Mouse (Mus musculus) lung, embryonic 15.5 days (tissue): ENCODE measurements around the gene Dlx3. TPM values are rescaled to one million over a fixed set of nuclear protein-coding genes. Genes with fewer than 3 reads are reported as not detected.
A peak's percentile ranks its signal among the peaks of the same experiment; 100 is the strongest.

Experiments used
- ATAC-seq: fragments of 200-750 bp; cut with Nextera tagmentation; 2 replicates; pipeline ENCODE4 v1.8.0; 2017; ENCODE audit warnings: moderate number of reproducible peaks, borderline replicate concordance; ENCODE audit not compliant: low FRiP score, low TSS enrichment; ENCODE audit errors: extremely low read depth
- H3K27ac ChIP-seq: fragments of 300-500 bp; sonication (generic); 2 replicates; pipeline ENCODE4 v1.5.1; 2015; ENCODE audit warnings: moderate library complexity, mild to moderate bottlenecking, inconsistent platforms
- H3K27me3 ChIP-seq: fragments of 300-500 bp; sonication (generic); 2 replicates; pipeline ENCODE4 v1.6.1; 2015; ENCODE audit warnings: inconsistent platforms
- H3K36me3 ChIP-seq: fragments of 300-500 bp; sonication (generic); 2 replicates; pipeline ENCODE4 v1.6.1; 2015; ENCODE audit warnings: inconsistent platforms
- H3K4me1 ChIP-seq: fragments of 300-500 bp; sonication (generic); 2 replicates; pipeline ENCODE4 v1.6.1; 2015; ENCODE audit warnings: inconsistent platforms
- H3K4me2 ChIP-seq: fragments of 300-500 bp; sonication (generic); 2 replicates; pipeline ENCODE4 v1.6.1; 2015; ENCODE audit warnings: inconsistent platforms, mild to moderate bottlenecking, moderate library complexity
- H3K4me3 ChIP-seq: fragments of 300-500 bp; sonication (generic); 2 replicates; pipeline ENCODE4 v1.5.1; 2015; ENCODE audit warnings: mild to moderate bottlenecking, inconsistent platforms
- H3K9ac ChIP-seq: fragments of 300-500 bp; sonication (generic); 2 replicates; pipeline ENCODE4 v1.6.1; 2015; ENCODE audit warnings: inconsistent platforms
- H3K9me3 ChIP-seq: fragments of 300-500 bp; sonication (generic); 2 replicates; pipeline ENCODE4 v1.6.1; 2016; ENCODE audit warnings: inconsistent platforms
- WGBS: fragments of 180-500 bp; shearing (Covaris S2); methylation state at CpG from one replicate; pipeline ENCODE4 v1.1.7; 2015; 5-methylcytosine and 5-hydroxymethylcytosine counted together
- polyA plus RNA-seq: library from polyadenylated mRNA; unstranded; fragments of >200 nt; fragmentation: Nextera tagmentation; extraction: Ambion mirVana; gene quantifications from 2 replicates; pipeline ENCODE4 v1.2.1, GENCODE M21; 2015

Gene Dlx3
- polyA plus RNA-seq, 1 experiment from 2014 or later = 0.50 TPM

GRCm38 (mm10) chr11:95093077-95093476 is 26.8 kb upstream of the Dlx3 start:
- Histone ChIP-seq H3K9me3 (no peaks in the 10 kb centered on the region), H3K36me3 (no peaks in the 10 kb centered on the region), H3K27ac (no peak overlapping the region), H3K4me2 (no peak overlapping the region), H3K4me1 (peaks cover 45% of the 10 kb centered on the region), H3K27me3 (no peaks in the 10 kb centered on the region), H3K4me3 (no peak overlapping the region), H3K9ac (no peak overlapping the region)
- no peak for ATAC-seq
- WGBS = 62% methylated on average over 5 of the region's 5 CpGs

- H3K9ac ChIP-seq = no peak overlapping the region
- H3K4me3 ChIP-seq = no peak overlapping the region
- H3K9me3 ChIP-seq = no peaks in the 10 kb centered on the region
- no peaks in the 10 kb centered on the region for H3K36me3 ChIP-seq
- H3K4me2 ChIP-seq = no peak overlapping the region
- WGBS = 52% methylated on average over 10 of the region's 10 CpGs
- peaks cover 42% of the 10 kb centered on the region for H3K4me1 ChIP-seq
- no peaks in the 10 kb centered on the region for H3K27me3 ChIP-seq
- peak overlapping the region; percentile 41; the same call in 1 of the 2 replicates for H3K27ac ChIP-seq
- ATAC-seq = no peak
Observed at GRCm38 (mm10) chr11:95095596-95095995, 24.3 kb upstream of the Dlx3 start.

- no peak overlapping the region for H3K4me3 ChIP-seq
- peak overlapping the region; percentile 30; the same call in 1 of the 2 replicates for H3K4me2 ChIP-seq
- peak; percentile 85 for ATAC-seq
- no peaks in the 10 kb centered on the region for H3K36me3 ChIP-seq
- no peaks in the 10 kb centered on the region for H3K27me3 ChIP-seq
- H3K27ac ChIP-seq = peak overlapping the region; percentile 78
- H3K9ac ChIP-seq = no peak overlapping the region
- H3K9me3 ChIP-seq = no peaks in the 10 kb centered on the region
- 3% methylated on average over 4 of the region's 4 CpGs for WGBS
- H3K4me1 ChIP-seq = peaks cover 53% of the 10 kb centered on the region
Observed at GRCm38 (mm10) chr11:95096608-95097373, 23.1 kb upstream of the Dlx3 start.

GRCm38 (mm10) chr11:95097889-95098288 is 22.0 kb upstream of the Dlx3 start:
- Histone ChIP-seq H3K36me3 (no peaks in the 10 kb centered on the region), H3K27me3 (no peaks in the 10 kb centered on the region), H3K9ac (no peak overlapping the region), H3K4me2 (no peak overlapping the region), H3K4me1 (peaks cover 61% of the 10 kb centered on the region), H3K4me3 (no peak overlapping the region), H3K27ac (0 out of 2 replicates have a peak overlapping the region, but pooled peaks have one; percentile 78), H3K9me3 (no peaks in the 10 kb centered on the region)
- ATAC-seq = no peak
- WGBS = 58% methylated on average over 6 of the region's 6 CpGs

- Histone ChIP-seq H3K9me3 (no peaks in the 10 kb centered on the region), H3K4me1 (peaks cover 61% of the 10 kb centered on the region), H3K9ac (no peak overlapping the region), H3K36me3 (no peaks in the 10 kb centered on the region), H3K27me3 (no peaks in the 10 kb centered on the region), H3K4me2 (no peak overlapping the region), H3K27ac (no peak overlapping the region), H3K4me3 (no peak overlapping the region)
- ATAC-seq = no peak
- 80% methylated on average over 5 of the region's 5 CpGs for WGBS
Observed at GRCm38 (mm10) chr11:95098346-95099095, 21.4 kb upstream of the Dlx3 start.

- Histone ChIP-seq H3K9me3 (no peaks in the 10 kb centered on the region), H3K36me3 (no peaks in the 10 kb centered on the region), H3K4me3 (no peak overlapping the region), H3K27ac (no peak overlapping the region), H3K9ac (no peak overlapping the region), H3K4me1 (peaks cover 71% of the 10 kb centered on the region), H3K4me2 (no peak overlapping the region), H3K27me3 (no peaks in the 10 kb centered on the region)
- ATAC-seq = no peak
- 49% methylated on average over 3 of the region's 3 CpGs for WGBS
Observed at GRCm38 (mm10) chr11:95100393-95100792, 19.5 kb upstream of the Dlx3 start.

GRCm38 (mm10) chr11:95101071-95101788 is 18.7 kb upstream of the Dlx3 start:
- Histone ChIP-seq H3K9ac (no peak overlapping the region), H3K27ac (no peak overlapping the region), H3K4me3 (no peak overlapping the region), H3K27me3 (no peaks in the 10 kb centered on the region), H3K4me2 (no peak overlapping the region), H3K4me1 (peaks cover 71% of the 10 kb centered on the region), H3K36me3 (no peaks in the 10 kb centered on the region), H3K9me3 (no peaks in the 10 kb centered on the region)
- WGBS = 21% methylated on average over 16 of the region's 16 CpGs
- ATAC-seq = no peak

- Histone ChIP-seq H3K36me3 (no peaks in the 10 kb centered on the region), H3K27me3 (no peaks in the 10 kb centered on the region), H3K9me3 (no peaks in the 10 kb centered on the region), H3K4me2 (no peak overlapping the region), H3K9ac (no peak overlapping the region), H3K27ac (no peak overlapping the region), H3K4me1 (peaks cover 65% of the 10 kb centered on the region), H3K4me3 (no peak overlapping the region)
- 75% methylated on average over 19 of the region's 19 CpGs for WGBS
- ATAC-seq = no peak
Observed at GRCm38 (mm10) chr11:95102161-95102904, 17.6 kb upstream of the Dlx3 start.

GRCm38 (mm10) chr11:95104266-95104665 is 15.7 kb upstream of the Dlx3 start:
- H3K27me3 ChIP-seq = no peaks in the 10 kb centered on the region
- H3K9me3 ChIP-seq = no peaks in the 10 kb centered on the region
- WGBS = 26% methylated on average over 6 of the region's 6 CpGs
- no peak overlapping the region for H3K4me3 ChIP-seq
- no peak for ATAC-seq
- peak overlapping the region; percentile 56 for H3K4me2 ChIP-seq
- H3K9ac ChIP-seq = no peak overlapping the region
- H3K36me3 ChIP-seq = no peaks in the 10 kb centered on the region
- H3K27ac ChIP-seq = no peak overlapping the region
- peaks cover 49% of the 10 kb centered on the region for H3K4me1 ChIP-seq

GRCm38 (mm10) chr11:95105274-95105874 is 14.5 kb upstream of the Dlx3 start:
- Histone ChIP-seq H3K4me3 (peak overlapping the region; percentile 26), H3K9me3 (no peaks in the 10 kb centered on the region), H3K36me3 (no peaks in the 10 kb centered on the region), H3K9ac (no peak overlapping the region; the same call in 1 of the 2 replicates), H3K27me3 (no peaks in the 10 kb centered on the region), H3K4me1 (peaks cover 48% of the 10 kb centered on the region), H3K4me2 (peak overlapping the region; percentile 56), H3K27ac (peak overlapping the region; percentile 73)
- 6% methylated on average over 25 of the region's 25 CpGs for WGBS
- peak; percentile 63 for ATAC-seq
